Mouse (Mus musculus): Measurements from ENCODE around the gene Gm20388. TPM values are rescaled to one million over a fixed set of nuclear protein-coding genes. Genes with fewer than 3 reads are reported as not detected.
A peak's percentile ranks its signal among the peaks of the same experiment; 100 is the strongest.

Gene Gm20388
- polyA plus RNA-seq, 1 experiment, result 49.7 TPM

GRCm38 (mm10) chr8:123051458-123051857, 3140.8 kb downstream of the Gm20388 start:
- WGBS, result 31% methylated on average over 5 of the region's 5 CpGs
- Histone ChIP-seq H3K4me1 (ENCODE audit: control insufficient read depth, insufficient read depth, low read length) (peaks cover 21% of the 10 kb centered on the region), H3K27ac (ENCODE audit: insufficient read depth, low read depth, low read length) (no peak overlapping the region), H3K27me3 (replicated peaks; ENCODE audit: control insufficient read depth, insufficient read depth, low read length) (no peaks in the 10 kb centered on the region), H3K36me3 (ENCODE audit: control insufficient read depth, insufficient read depth, low read length) (no peaks in the 10 kb centered on the region), H3K4me3 (ENCODE audit: insufficient read depth, low read depth, low read length) (no peak overlapping the region)
- no peak for TF ChIP-seq POLR2A (IDR thresholded peaks at IDR 0.05; ENCODE audit: low read depth, low read length)
- TF ChIP-seq CTCF (conservative IDR thresholded peaks at IDR 0.05; ENCODE audit: insufficient read depth, insufficient read length, low read depth, low read length), result no peak
- DNase-seq, result peak; percentile 76

GRCm38 (mm10) chr8:123062721-123063120, 3152.1 kb downstream of the Gm20388 start, which contains the start of gene Spg7:
Spg7 (plus strand) TSS chr8:123062942.
- Histone ChIP-seq H3K27me3 (replicated peaks; ENCODE audit: control insufficient read depth, insufficient read depth, low read length) (no peaks in the 10 kb centered on the region), H3K27ac (ENCODE audit: insufficient read depth, low read depth, low read length) (no peak within 1 kb of the TSS), H3K36me3 (ENCODE audit: control insufficient read depth, insufficient read depth, low read length) (no peaks in the 10 kb centered on the region), H3K4me1 (ENCODE audit: control insufficient read depth, insufficient read depth, low read length) (peaks cover 17% of the 10 kb centered on the region; the same call in 1 of the 2 replicates), H3K4me3 (ENCODE audit: insufficient read depth, low read depth, low read length) (no peak within 1 kb of the TSS)
- WGBS, result 76% methylated on average over 7 of the region's 7 CpGs
- no peak for TF ChIP-seq POLR2A (IDR thresholded peaks at IDR 0.05; ENCODE audit: low read depth, low read length)
- TF ChIP-seq CTCF (conservative IDR thresholded peaks at IDR 0.05; ENCODE audit: insufficient read depth, insufficient read length, low read depth, low read length), result no peak
- DNase-seq, result no peak

GRCm38 (mm10) chr8:123064072-123064471, 3153.4 kb downstream of the Gm20388 start:
- TF ChIP-seq CTCF (conservative IDR thresholded peaks at IDR 0.05; ENCODE audit: insufficient read depth, insufficient read length, low read depth, low read length) (no peak), POLR2A (IDR thresholded peaks at IDR 0.05; ENCODE audit: low read depth, low read length) (no peak)
- WGBS, result 69% methylated on average over 4 of the region's 4 CpGs
- Histone ChIP-seq H3K4me3 (ENCODE audit: insufficient read depth, low read depth, low read length) (no peak overlapping the region), H3K36me3 (ENCODE audit: control insufficient read depth, insufficient read depth, low read length) (no peaks in the 10 kb centered on the region), H3K27me3 (replicated peaks; ENCODE audit: control insufficient read depth, insufficient read depth, low read length) (no peaks in the 10 kb centered on the region), H3K27ac (ENCODE audit: insufficient read depth, low read depth, low read length) (no peak overlapping the region), H3K4me1 (ENCODE audit: control insufficient read depth, insufficient read depth, low read length) (peaks cover 17% of the 10 kb centered on the region; the same call in 1 of the 2 replicates)
- DNase-seq, result no peak

- no peaks in the 10 kb centered on the region for H3K27me3 ChIP-seq (replicated peaks; ENCODE audit: control insufficient read depth, insufficient read depth, low read length)
- no peak for TF ChIP-seq CTCF (conservative IDR thresholded peaks at IDR 0.05; ENCODE audit: insufficient read depth, insufficient read length, low read depth, low read length)
- no peak for TF ChIP-seq POLR2A (IDR thresholded peaks at IDR 0.05; ENCODE audit: low read depth, low read length)
- peaks cover 17% of the 10 kb centered on the region; the same call in 1 of the 2 replicates for H3K4me1 ChIP-seq (ENCODE audit: control insufficient read depth, insufficient read depth, low read length)
- H3K36me3 ChIP-seq (ENCODE audit: control insufficient read depth, insufficient read depth, low read length), result no peaks in the 10 kb centered on the region
- H3K4me3 ChIP-seq (ENCODE audit: insufficient read depth, low read depth, low read length), result peak overlapping the region; percentile 70
- no peak for DNase-seq
- 2% methylated on average over 14 of the region's 14 CpGs for whole genome bisulfite sequencing
- H3K27ac ChIP-seq (ENCODE audit: insufficient read depth, low read depth, low read length), result peak overlapping the region; percentile 95
Observed at GRCm38 (mm10) chr8:123064809-123065213, 3154.2 kb downstream of the Gm20388 start.

GRCm38 (mm10) chr8:123065214-123066100, 3154.8 kb downstream of the Gm20388 start:
- H3K27ac ChIP-seq (ENCODE audit: insufficient read depth, low read depth, low read length), result peak overlapping the region; percentile 95
- peak overlapping the region; percentile 99 for H3K4me3 ChIP-seq (ENCODE audit: insufficient read depth, low read depth, low read length)
- H3K27me3 ChIP-seq (replicated peaks; ENCODE audit: control insufficient read depth, insufficient read depth, low read length), result no peaks in the 10 kb centered on the region
- WGBS, result under 1% methylated on average over 78 of the region's 84 CpGs
- TF ChIP-seq POLR2A (IDR thresholded peaks at IDR 0.05; ENCODE audit: low read depth, low read length) (peak; percentile 82), CTCF (conservative IDR thresholded peaks at IDR 0.05; ENCODE audit: insufficient read depth, insufficient read length, low read depth, low read length) (peak; percentile 55)
- H3K36me3 ChIP-seq (ENCODE audit: control insufficient read depth, insufficient read depth, low read length), result no peaks in the 10 kb centered on the region; the same call in 1 of the 2 replicates
- peaks cover 17% of the 10 kb centered on the region; the same call in 1 of the 2 replicates for H3K4me1 ChIP-seq (ENCODE audit: control insufficient read depth, insufficient read depth, low read length)
- DNase-seq, result peak; percentile 97

GRCm38 (mm10) chr8:123066101-123066683, 3155.6 kb downstream of the Gm20388 start:
- Histone ChIP-seq H3K27me3 (replicated peaks; ENCODE audit: control insufficient read depth, insufficient read depth, low read length) (no peaks in the 10 kb centered on the region), H3K27ac (ENCODE audit: insufficient read depth, low read depth, low read length) (peak overlapping the region; percentile 77), H3K36me3 (ENCODE audit: control insufficient read depth, insufficient read depth, low read length) (no peaks in the 10 kb centered on the region; the same call in 1 of the 2 replicates), H3K4me1 (ENCODE audit: control insufficient read depth, insufficient read depth, low read length) (peaks cover 17% of the 10 kb centered on the region; the same call in 1 of the 2 replicates), H3K4me3 (ENCODE audit: insufficient read depth, low read depth, low read length) (peak overlapping the region; percentile 99)
- DNase-seq, result no peak
- TF ChIP-seq POLR2A (IDR thresholded peaks at IDR 0.05; ENCODE audit: low read depth, low read length), result no peak
- no peak for TF ChIP-seq CTCF (conservative IDR thresholded peaks at IDR 0.05; ENCODE audit: insufficient read depth, insufficient read length, low read depth, low read length)
- WGBS, result 23% methylated on average over 7 of the region's 7 CpGs

- Histone ChIP-seq H3K36me3 (ENCODE audit: control insufficient read depth, insufficient read depth, low read length) (no peaks in the 10 kb centered on the region; the same call in 1 of the 2 replicates), H3K27me3 (replicated peaks; ENCODE audit: control insufficient read depth, insufficient read depth, low read length) (no peaks in the 10 kb centered on the region), H3K27ac (ENCODE audit: insufficient read depth, low read depth, low read length) (no peak overlapping the region), H3K4me1 (ENCODE audit: control insufficient read depth, insufficient read depth, low read length) (peaks cover 7% of the 10 kb centered on the region; the same call in 1 of the 2 replicates), H3K4me3 (ENCODE audit: insufficient read depth, low read depth, low read length) (no peak overlapping the region)
- TF ChIP-seq CTCF (conservative IDR thresholded peaks at IDR 0.05; ENCODE audit: insufficient read depth, insufficient read length, low read depth, low read length) (no peak), POLR2A (IDR thresholded peaks at IDR 0.05; ENCODE audit: low read depth, low read length) (no peak)
- WGBS, result 54% methylated on average over 4 of the region's 4 CpGs
- DNase-seq, result peak; percentile 23
Observed at GRCm38 (mm10) chr8:123071176-123071575, 3160.5 kb downstream of the Gm20388 start.

All from kidney, adult 2 months (tissue).